Mouse (Mus musculus) myocyte (in vitro differentiated cells): ENCODE measurements at regions not wholly inside any gene's neighbourhood (a gene's known extent, or its start where the extent isn't known, plus 50 kb on each side); places are given as distances from the start of the nearest gene placed in this dataset.

Experiments used
- H3K27me3 ChIP-seq: one replicate; pipeline ENCODE4 v1.6.1; 2011; ENCODE audit not compliant: control insufficient read depth, insufficient read depth, insufficient read length
- H3K36me3 ChIP-seq: one replicate; pipeline ENCODE4 v1.6.1; 2011; ENCODE audit not compliant: control insufficient read depth, insufficient read depth
- H3K4me2 ChIP-seq: one replicate; pipeline ENCODE4 v1.6.1; 2011; ENCODE audit warnings: low read depth, control low read depth
- H3K4me3 ChIP-seq: one replicate; pipeline ENCODE4 v1.5.1; 2011; ENCODE audit warnings: mild to moderate bottlenecking, control low read depth, moderate library complexity
- H3K79me2 ChIP-seq: one replicate; pipeline ENCODE4 v1.6.1; 2011; ENCODE audit not compliant: control insufficient read depth, insufficient read depth
- H3ac ChIP-seq: one replicate; pipeline ENCODE4 v1.6.1; 2011; ENCODE audit not compliant: control insufficient read depth, insufficient read length
- CEBPB ChIP-seq: IDR thresholded peaks from 2 replicates; pipeline ENCODE4 v1.6.1; 2011; ENCODE audit warnings: mild to moderate bottlenecking, moderate library complexity; ENCODE audit not compliant: poor library complexity, insufficient read depth, severe bottlenecking
- E2F4 ChIP-seq: IDR thresholded peaks from one replicate; pipeline ENCODE4 v1.6.1; 2011; ENCODE audit warnings: mild to moderate bottlenecking, control low read depth, moderate library complexity; ENCODE audit not compliant: insufficient read depth
- MAX ChIP-seq: IDR thresholded peaks from one replicate; pipeline ENCODE4 v1.6.1; 2011; ENCODE audit warnings: low read depth, mild to moderate bottlenecking, control low read depth
- MYOD1 ChIP-seq, 3 experiments: IDR thresholded peaks; one replicate each; pipeline ENCODE4 v1.6.1; 2011; ENCODE audit warnings: control low read depth in 2 of 3, low read depth in 2 of 3, mild to moderate bottlenecking in 2 of 3, moderate library complexity in 1 of 3; ENCODE audit not compliant: insufficient read length in 2 of 3, control insufficient read depth in 1 of 3
- MYOG ChIP-seq, 3 experiments: IDR thresholded peaks; one replicate each; pipeline ENCODE4 v1.6.1; 2011; ENCODE audit warnings: control low read depth in 2 of 3, low read depth in 2 of 3, mild to moderate bottlenecking in 2 of 3; ENCODE audit not compliant: insufficient read length in 2 of 3, control insufficient read depth in 1 of 3, insufficient read depth in 1 of 3
- POLR2A ChIP-seq: IDR thresholded peaks from one replicate; pipeline ENCODE4 v1.6.1; 2011; ENCODE audit warnings: low read depth, mild to moderate bottlenecking, control low read depth, moderate library complexity; ENCODE audit not compliant: insufficient read length
- POLR2AphosphoS2 ChIP-seq: IDR thresholded peaks from one replicate; pipeline ENCODE4 v1.6.1; 2011; ENCODE audit warnings: low read depth, control low read depth; ENCODE audit not compliant: insufficient read length
- REST ChIP-seq: IDR thresholded peaks from one replicate; pipeline ENCODE4 v1.6.1; 2011; ENCODE audit warnings: mild to moderate bottlenecking, control low read depth, moderate library complexity; ENCODE audit not compliant: insufficient read depth, insufficient read length
- SRF ChIP-seq: IDR thresholded peaks from one replicate; pipeline ENCODE4 v1.6.1; 2011; ENCODE audit warnings: low read depth; ENCODE audit not compliant: control insufficient read depth, insufficient read length
- TCF12 ChIP-seq: IDR thresholded peaks from one replicate; pipeline ENCODE4 v1.6.1; 2011; ENCODE audit warnings: mild to moderate bottlenecking, control low read depth; ENCODE audit not compliant: poor library complexity, insufficient read depth, severe bottlenecking
- TCF3 ChIP-seq: IDR thresholded peaks from one replicate; pipeline ENCODE4 v1.6.1; 2011; ENCODE audit warnings: low read depth, control low read depth; ENCODE audit not compliant: insufficient read length
- USF1 ChIP-seq: IDR thresholded peaks from one replicate; pipeline ENCODE4 v1.6.1; 2011; ENCODE audit warnings: low read depth, mild to moderate bottlenecking, control low read depth, moderate library complexity

DNA sequence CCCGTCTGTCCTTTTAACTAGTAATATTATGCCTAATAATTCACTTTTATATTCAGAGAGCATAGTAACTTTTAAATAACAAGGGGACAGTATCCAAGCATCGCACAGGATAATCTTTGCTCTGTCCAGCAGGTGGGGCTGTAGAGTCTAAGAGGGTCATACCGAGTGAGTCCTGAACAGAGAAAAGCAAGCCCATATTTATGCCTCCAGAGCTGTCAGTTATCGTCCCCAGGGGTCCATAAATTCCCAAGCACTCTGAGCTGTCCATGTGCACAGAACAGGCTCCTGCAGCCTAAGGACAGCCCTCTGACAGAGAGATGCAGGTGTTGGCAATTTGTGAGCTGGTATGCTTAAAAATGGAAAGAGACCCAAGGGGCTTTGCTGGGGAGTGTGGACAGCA is 124.0 kb downstream of the Icos start:
- no peak overlapping the region for H3K4me2 ChIP-seq
- H3K27me3 ChIP-seq = peaks cover 6% of the 10 kb centered on the region
- no peak overlapping the region for H3K4me3 ChIP-seq
- H3K36me3 ChIP-seq = no peaks in the 10 kb centered on the region
- no peaks in the 10 kb centered on the region for H3K79me2 ChIP-seq
- TF ChIP-seq MYOD1 (IDR thresholded peaks at IDR 0.05; ENCODE audit: control insufficient read depth in 1 of 3, insufficient read length in 2 of 3, low read depth in 2 of 3) (no peak), REST (no peak), POLR2A (no peak), E2F4 (no peak), TCF3 (no peak), USF1 (no peak), CEBPB (no peak), TCF12 (no peak), MYOG (IDR thresholded peaks at IDR 0.05; ENCODE audit: control insufficient read depth in 1 of 3, insufficient read depth in 1 of 3, insufficient read length in 2 of 3, low read depth in 2 of 3) (no peak), SRF (no peak), MAX (no peak), POLR2AphosphoS2 (no peak)
- no peak overlapping the region for H3ac ChIP-seq

DNA sequence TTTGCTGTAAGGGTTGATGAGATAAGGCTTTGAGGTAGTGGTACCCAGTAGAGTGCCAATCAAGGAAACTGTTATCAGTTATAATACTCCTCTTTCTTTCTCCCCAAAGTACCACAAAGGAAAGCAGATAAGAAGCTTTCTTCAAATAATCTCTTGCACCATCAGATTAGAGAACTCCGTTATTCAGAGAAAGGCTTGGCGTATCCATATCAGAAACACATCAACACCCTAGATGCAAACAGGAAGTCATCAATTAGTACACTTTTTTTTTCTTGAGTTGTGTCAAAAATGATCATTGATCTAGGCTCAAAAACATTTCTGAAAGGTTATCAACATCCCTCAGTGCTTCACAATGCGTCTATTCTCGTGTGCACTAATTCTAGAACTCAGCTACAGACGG is 124.6 kb downstream of the Icos start:
- Histone ChIP-seq H3K27me3 (peaks cover 6% of the 10 kb centered on the region), H3K4me3 (no peak overlapping the region), H3K79me2 (no peaks in the 10 kb centered on the region), H3K4me2 (no peak overlapping the region), H3ac (no peak overlapping the region), H3K36me3 (no peaks in the 10 kb centered on the region)
- TF ChIP-seq MYOD1 (IDR thresholded peaks at IDR 0.05; ENCODE audit: control insufficient read depth in 1 of 3, insufficient read length in 2 of 3, low read depth in 2 of 3) = no peak
- no peak for TF ChIP-seq TCF12
- TF ChIP-seq MAX = no peak
- TF ChIP-seq TCF3 = no peak
- no peak for TF ChIP-seq E2F4
- no peak for TF ChIP-seq POLR2AphosphoS2
- no peak for TF ChIP-seq POLR2A

DNA sequence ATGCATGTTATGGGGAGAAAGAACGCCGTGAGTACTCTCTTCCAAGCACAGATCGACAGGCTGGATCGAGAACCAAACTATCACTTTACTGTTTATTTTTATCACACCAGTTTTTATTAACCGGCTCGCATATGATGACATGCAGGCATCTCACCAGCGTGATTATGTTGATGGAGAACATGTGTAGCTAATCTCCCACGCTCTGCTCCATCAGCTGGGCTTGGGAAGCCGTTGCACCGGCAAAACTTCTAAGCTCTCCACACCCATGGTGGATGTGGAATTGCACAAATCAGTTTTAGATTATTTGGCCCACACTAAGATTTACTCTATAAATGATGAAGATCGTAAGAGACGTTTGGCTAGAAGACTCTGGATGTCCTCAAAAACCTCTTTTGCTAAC is 125.9 kb downstream of the Icos start:
- Histone ChIP-seq H3K4me2 (no peak overlapping the region), H3K79me2 (no peaks in the 10 kb centered on the region)

DNA sequence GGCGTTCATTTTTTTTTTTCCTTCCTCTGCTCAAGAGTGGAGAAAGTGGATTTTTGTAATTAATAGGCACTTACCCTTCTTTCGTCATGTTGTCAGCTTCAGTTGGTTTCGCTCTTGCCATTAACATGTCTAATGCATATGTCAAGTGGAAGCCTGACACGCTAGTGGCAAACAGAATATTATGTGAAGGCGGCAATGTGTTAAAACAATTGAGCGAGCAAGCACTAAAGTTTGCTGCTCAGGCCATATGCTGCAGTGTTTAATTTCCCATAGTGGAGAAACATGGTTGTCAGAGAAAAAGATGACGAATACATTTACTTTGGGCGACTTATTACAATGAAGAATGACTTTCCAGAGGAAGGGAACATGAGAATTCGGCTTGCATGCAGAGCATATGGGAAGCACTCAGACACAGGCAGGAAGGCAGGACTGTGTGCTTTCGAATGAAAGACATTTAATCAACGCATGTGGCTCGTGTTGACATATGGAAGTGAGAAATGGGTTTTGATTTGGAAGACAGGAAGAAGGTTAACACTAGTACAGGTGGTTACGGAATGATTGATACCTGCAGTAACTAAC is 134.1 kb downstream of the Icos start:
- TF ChIP-seq USF1 = no peak
- no peak for TF ChIP-seq REST
- TF ChIP-seq MYOG (IDR thresholded peaks at IDR 0.05; ENCODE audit: control insufficient read depth in 1 of 3, insufficient read depth in 1 of 3, insufficient read length in 2 of 3, low read depth in 2 of 3) = no peak
- no peak for TF ChIP-seq TCF3
- no peak for TF ChIP-seq POLR2A
- no peak for TF ChIP-seq SRF
- Histone ChIP-seq H3K79me2 (no peaks in the 10 kb centered on the region), H3K4me3 (no peak overlapping the region), H3K36me3 (no peaks in the 10 kb centered on the region), H3K4me2 (no peak overlapping the region), H3ac (no peak overlapping the region), H3K27me3 (no peaks in the 10 kb centered on the region)

More for the DNA sequence above, 125.9 kb downstream of the Icos start:
- no peak overlapping the region for H3K4me3 ChIP-seq
- H3ac ChIP-seq = no peak overlapping the region
- no peaks in the 10 kb centered on the region for H3K36me3 ChIP-seq
- peaks cover 6% of the 10 kb centered on the region for H3K27me3 ChIP-seq
- TF ChIP-seq CEBPB (no peak), MAX (no peak), MYOD1 (IDR thresholded peaks at IDR 0.05; ENCODE audit: control insufficient read depth in 1 of 3, insufficient read length in 2 of 3, low read depth in 2 of 3) (no peak), TCF12 (no peak), TCF3 (no peak), E2F4 (no peak), MYOG (IDR thresholded peaks at IDR 0.05; ENCODE audit: control insufficient read depth in 1 of 3, insufficient read depth in 1 of 3, insufficient read length in 2 of 3, low read depth in 2 of 3) (no peak), SRF (no peak), USF1 (no peak), POLR2A (no peak), REST (no peak), POLR2AphosphoS2 (no peak)

DNA sequence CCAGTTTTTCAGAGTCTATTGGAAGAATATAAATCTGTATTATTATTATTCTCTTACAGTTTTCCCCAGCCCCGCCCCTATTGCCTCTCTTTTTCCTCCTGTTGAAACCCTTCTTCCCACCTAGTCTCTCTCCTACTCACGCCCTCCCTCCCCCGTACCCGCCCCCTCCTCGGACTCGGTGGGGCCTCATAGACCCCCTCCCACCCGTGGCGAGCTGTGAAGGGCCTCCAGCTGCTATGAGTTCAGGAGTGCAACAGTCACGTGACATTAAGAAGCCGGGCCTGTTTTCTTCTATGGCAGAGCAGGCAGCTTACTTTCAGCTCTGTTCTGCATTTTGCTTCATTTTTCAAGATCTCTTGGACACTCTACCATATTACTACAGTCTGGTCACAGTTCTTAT is 139.8 kb downstream of the Icos start:
- Histone ChIP-seq H3ac (no peak overlapping the region), H3K27me3 (no peaks in the 10 kb centered on the region), H3K36me3 (no peaks in the 10 kb centered on the region), H3K4me2 (no peak overlapping the region), H3K4me3 (no peak overlapping the region), H3K79me2 (no peaks in the 10 kb centered on the region)
- TF ChIP-seq MAX = no peak
- TF ChIP-seq TCF12 = no peak
- TF ChIP-seq POLR2AphosphoS2 = no peak
- TF ChIP-seq CEBPB = no peak
- no peak for TF ChIP-seq MYOG (IDR thresholded peaks at IDR 0.05; ENCODE audit: control insufficient read depth in 1 of 3, insufficient read depth in 1 of 3, insufficient read length in 2 of 3, low read depth in 2 of 3)
- no peak for TF ChIP-seq E2F4
- no peak for TF ChIP-seq MYOD1 (IDR thresholded peaks at IDR 0.05; ENCODE audit: control insufficient read depth in 1 of 3, insufficient read length in 2 of 3, low read depth in 2 of 3)
- TF ChIP-seq USF1 = no peak
- TF ChIP-seq REST = no peak
- no peak for TF ChIP-seq TCF3
- no peak for TF ChIP-seq POLR2A
- no peak for TF ChIP-seq SRF
